Mouse (Mus musculus): ENCODE measurements at regions not wholly inside any gene's neighbourhood (a gene's known extent, or its start where the extent isn't known, plus 50 kb on each side); places are given as distances from the start of the nearest gene placed in this dataset.

GRCm38 (mm10) chr17:83135441-83136120 is 79.5 kb upstream of the Pkdcc start:
- no peak for DNase-seq (ENCODE audit: low spot score)

- no peak for DNase-seq (ENCODE audit: low spot score)
Measured at GRCm38 (mm10) chr17:83136267-83136666, 78.8 kb upstream of the Pkdcc start.

GRCm38 (mm10) chr17:83137720-83138119 is 77.4 kb upstream of the Pkdcc start:
- DNase-seq (ENCODE audit: low spot score), result no peak

- DNase-seq (ENCODE audit: low spot score), result no peak
Measured at GRCm38 (mm10) chr17:83138493-83139417, 76.3 kb upstream of the Pkdcc start.

- DNase-seq (ENCODE audit: low spot score), result no peak
Measured at GRCm38 (mm10) chr17:83148371-83148929, 66.6 kb upstream of the Pkdcc start.

GRCm38 (mm10) chr17:83149336-83149735 is 65.8 kb upstream of the Pkdcc start:
- no peak for DNase-seq (ENCODE audit: low spot score)

GRCm38 (mm10) chr17:83155106-83155505 is 60.0 kb upstream of the Pkdcc start:
- DNase-seq (ENCODE audit: low spot score), result no peak

- no peak for DNase-seq (ENCODE audit: low spot score)
Measured at GRCm38 (mm10) chr17:83156682-83157081, 58.4 kb upstream of the Pkdcc start.

GRCm38 (mm10) chr17:83158053-83158452 is 57.0 kb upstream of the Pkdcc start:
- no peak for DNase-seq (ENCODE audit: low spot score)

GRCm38 (mm10) chr17:83158652-83159051 is 56.4 kb upstream of the Pkdcc start:
- no peak for DNase-seq (ENCODE audit: low spot score)

GRCm38 (mm10) chr17:83159634-83160033 is 55.5 kb upstream of the Pkdcc start:
- no peak for DNase-seq (ENCODE audit: low spot score)

GRCm38 (mm10) chr17:83160296-83160695 is 54.8 kb upstream of the Pkdcc start:
- no peak for DNase-seq (ENCODE audit: low spot score)

GRCm38 (mm10) chr17:83161731-83162130 is 53.4 kb upstream of the Pkdcc start:
- no peak for DNase-seq (ENCODE audit: low spot score)

- no peak for DNase-seq (ENCODE audit: low spot score)
Measured at GRCm38 (mm10) chr17:83163952-83164560, 51.0 kb upstream of the Pkdcc start.

GRCm38 (mm10) chr17:83164728-83165127 is 50.4 kb upstream of the Pkdcc start:
- no peak for DNase-seq (ENCODE audit: low spot score)

GRCm38 (mm10) chr17:83165140-83165539 is 50.0 kb upstream of the Pkdcc start:
- DNase-seq (ENCODE audit: low spot score), result no peak
